Mouse (Mus musculus) adrenal gland, adult 8-10 months (tissue): Measurements from ENCODE around the gene Glt8d1. TPM values are rescaled to one million over a fixed set of nuclear protein-coding genes. Genes with fewer than 3 reads are reported as not detected.

ENCODE experiments used
- total RNA-seq, 4 experiments: library from RNA; stranded (reverse); gene quantifications; 2 replicates each; pipeline ENCODE4 v1.2.4; 2022

The Glt8d1 gene
- total RNA-seq, 4 experiments from 2014 or later, result 50.0 to 90.5 (median 70.5) TPM

Other genes starting within 250 kb of the Glt8d1 start
- gene Tmem110, start 175.8 kb upstream of the Glt8d1 start, total RNA-seq, result 10 to 100 TPM; 20.1 to 23.7 (median 22.8) TPM
- 1 to 10 TPM; 1.7 to 2.9 (median 2.7) TPM for gene Mustn1, start 122.2 kb upstream of the Glt8d1 start, total RNA-seq
- gene Itih4, start 114.9 kb upstream of the Glt8d1 start, total RNA-seq, result 1 to 10 TPM in 3 of 4 experiments, under 1 TPM in 1; 0.65 to 4.7 (median 2.9) TPM
- 1 to 10 TPM in 1 of 4 experiments, under 1 TPM in 3; 0.38 to 1.0 (median 0.59) TPM for gene Itih3, start 77.6 kb upstream of the Glt8d1 start, total RNA-seq
- under 1 TPM in 3 of 4 experiments, not detected in 1; 0.09 to 0.51 (median 0.17) TPM for gene Itih1, start 58.1 kb upstream of the Glt8d1 start, total RNA-seq
- 10 to 100 TPM; 13.4 to 17.9 (median 13.8) TPM for gene Nek4, start 50.0 kb upstream of the Glt8d1 start, total RNA-seq
- gene Spcs1, start 272 bp downstream of the Glt8d1 start, total RNA-seq, result 100 to 1,000 TPM; 232 to 268 (median 251) TPM
- 10 to 100 TPM; 52.9 to 66.2 (median 61.2) TPM for gene Pbrm1, start 17.7 kb downstream of the Glt8d1 start, total RNA-seq
- 10 to 100 TPM; 69.1 to 99.4 (median 83.9) TPM for gene Gnl3, start 17.8 kb downstream of the Glt8d1 start, total RNA-seq
- 100 to 1,000 TPM in 1 of 4 experiments, 10 to 100 TPM in 3; 67.6 to 109 (median 75.0) TPM for gene Smim4, start 127.6 kb downstream of the Glt8d1 start, total RNA-seq
- gene Nt5dc2, start 129.7 kb downstream of the Glt8d1 start, total RNA-seq, result 10 to 100 TPM; 25.6 to 41.4 (median 36.6) TPM
- 100 to 1,000 TPM in 2 of 4 experiments, 10 to 100 TPM in 2; 75.8 to 142 (median 116) TPM for gene Stab1, start 167.2 kb downstream of the Glt8d1 start, total RNA-seq
- 1 to 10 TPM; 1.1 to 3.3 (median 1.9) TPM for gene Tnnc1, start 206.9 kb downstream of the Glt8d1 start, total RNA-seq
- gene Nisch, start 215.5 kb downstream of the Glt8d1 start, total RNA-seq, result 100 to 1,000 TPM; 331 to 526 (median 414) TPM
- 10 to 100 TPM in 3 of 4 experiments, 1 to 10 TPM in 1; 8.8 to 12.4 (median 10.8) TPM for gene Sema3g, start 216.5 kb downstream of the Glt8d1 start, total RNA-seq
- 1 to 10 TPM; 7.1 to 8.5 (median 8.2) TPM for gene Phf7, start 249.9 kb downstream of the Glt8d1 start, total RNA-seq